Mouse (Mus musculus) heart, adult 2 months (tissue): Measurements from ENCODE around the gene Vac14. TPM values are rescaled to one million over a fixed set of nuclear protein-coding genes. Genes with fewer than 3 reads are reported as not detected.
A peak's percentile ranks its signal among the peaks of the same experiment; 100 is the strongest.

ENCODE experiments used
- DNase-seq, 2 experiments: peaks; one replicate each; pipeline ENCODE4 v3.0.0; 2021
- H3K27ac ChIP-seq: fragments of 200-600 bp; 2 replicates; pipeline ENCODE4 v1.8.1; 2022
- H3K27me3 ChIP-seq: fragments of 200-500 bp; 2 replicates; pipeline ENCODE4 v1.6.1; 2012; ENCODE audit warnings: mild to moderate bottlenecking, low read length, inconsistent platforms, mixed read lengths; ENCODE audit not compliant: control insufficient read depth, insufficient read depth
- H3K36me3 ChIP-seq: fragments of 200-500 bp; 2 replicates; pipeline ENCODE4 v1.6.1; 2012; ENCODE audit warnings: low read length, inconsistent platforms; ENCODE audit not compliant: control insufficient read depth, insufficient read depth
- H3K4me1 ChIP-seq: fragments of 200-500 bp; 2 replicates; pipeline ENCODE4 v1.6.1; 2011; ENCODE audit warnings: low read length; ENCODE audit not compliant: control insufficient read depth, insufficient read depth
- H3K4me3 ChIP-seq: fragments of 200-600 bp; 2 replicates; pipeline ENCODE4 v1.8.1; 2022
- H3K79me2 ChIP-seq: fragments of 200-500 bp; replicated peaks from 2 replicates; pipeline ENCODE4 v1.6.1; 2012; ENCODE audit warnings: mild to moderate bottlenecking, inconsistent platforms, low read length, moderate library complexity, mixed read lengths; ENCODE audit not compliant: control insufficient read depth, insufficient read depth
- H3K9ac ChIP-seq: fragments of 200-500 bp; 2 replicates; pipeline ENCODE4 v1.6.1; 2012; ENCODE audit warnings: low read depth, mild to moderate bottlenecking, control low read depth, inconsistent platforms, low read length, mixed read lengths
- CTCF ChIP-seq: fragments of 200-600 bp; IDR thresholded peaks from 2 replicates; pipeline ENCODE4 v1.8.1; 2022; ENCODE audit warnings: antibody characterized with exemption, mild to moderate bottlenecking, moderate library complexity
- EP300 ChIP-seq: fragments of 200-500 bp; IDR thresholded peaks from 2 replicates; pipeline ENCODE4 v1.6.1; 2011; ENCODE audit warnings: low read depth, low read length, control low read depth; ENCODE audit not compliant: insufficient read depth
- POLR2A ChIP-seq: fragments of 200-500 bp; IDR thresholded peaks from 2 replicates; pipeline ENCODE4 v1.6.1; 2011; ENCODE audit warnings: mild to moderate bottlenecking, low read depth, low read length, control low read depth; ENCODE audit not compliant: insufficient read depth
- WGBS: fragments of 180-500 bp; shearing (Covaris S2); methylation state at CpG from one replicate; pipeline ENCODE4 v1.1.7; 2018; 5-methylcytosine and 5-hydroxymethylcytosine counted together
- intact Hi-C: fragments of 180-260 bp; cut with DNase I; formaldehyde crosslinking; loops from one replicate; pipeline ENCODE4 v1.15.1; 2025
- polyA plus RNA-seq: library from polyadenylated mRNA; depleted of rRNA; stranded (reverse); fragments of >200 nt; gene quantifications from 2 replicates; pipeline ENCODE4 v1.2.3, GENCODE M21; 2012
- total RNA-seq, 2 experiments: library from RNA; stranded (reverse); gene quantifications; 2 replicates each; pipeline ENCODE4 v1.2.3; 2021

Vac14 gene
- total and polyA plus RNA-seq, 3 experiments: 15.7 to 27.0 (median 15.8) TPM

DNA sequence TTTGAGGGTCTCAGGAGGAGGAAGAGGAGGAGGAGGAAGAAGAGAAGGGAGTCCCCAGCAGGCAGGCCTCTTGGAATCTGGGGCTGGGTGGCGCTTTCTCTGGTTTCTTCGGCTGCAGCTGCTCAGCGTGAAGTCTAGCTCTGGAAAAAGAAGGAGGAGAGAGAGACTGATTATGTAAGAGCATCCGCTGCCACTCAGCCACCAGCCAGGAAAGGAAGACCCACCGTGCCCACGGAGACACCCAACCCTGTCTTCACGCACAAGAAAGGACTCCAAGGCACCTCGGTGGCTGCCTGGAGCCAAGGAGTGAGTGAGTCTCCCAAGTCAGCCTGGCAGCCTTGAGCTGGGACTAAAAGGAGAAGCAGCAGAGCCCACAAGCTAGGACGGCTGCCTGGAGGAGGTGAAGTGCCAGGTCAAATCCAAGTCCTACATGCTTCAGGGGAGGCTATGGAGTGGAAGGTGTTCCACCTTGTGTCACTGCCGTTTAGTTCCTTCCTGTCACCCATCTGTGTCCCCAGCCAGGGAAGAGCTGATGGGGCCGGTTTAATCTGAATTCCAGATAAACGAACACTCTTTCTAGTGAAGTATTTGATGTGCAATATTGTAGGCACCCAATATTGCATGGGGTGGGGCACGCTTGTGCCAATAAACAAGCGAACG, 137.3 kb downstream of the Vac14 start:
- H3K79me2 ChIP-seq: no peaks in the 10 kb centered on the region
- no peaks in the 10 kb centered on the region for H3K4me1 ChIP-seq
- no peaks in the 10 kb centered on the region for H3K36me3 ChIP-seq
- DNase-seq: no peak
- intact Hi-C loops: loop anchor here (10.0 kb wide), 1 partner anchor 229 kb away; no protein-coding TSS in a partner anchor
- WGBS: 59% methylated on average over 15 of the region's 15 CpGs
- no peak overlapping the region for H3K27ac ChIP-seq
- no peak overlapping the region for H3K4me3 ChIP-seq
- no peaks in the 10 kb centered on the region for H3K27me3 ChIP-seq
- no peak for TF ChIP-seq EP300
- no peak overlapping the region for H3K9ac ChIP-seq

DNA sequence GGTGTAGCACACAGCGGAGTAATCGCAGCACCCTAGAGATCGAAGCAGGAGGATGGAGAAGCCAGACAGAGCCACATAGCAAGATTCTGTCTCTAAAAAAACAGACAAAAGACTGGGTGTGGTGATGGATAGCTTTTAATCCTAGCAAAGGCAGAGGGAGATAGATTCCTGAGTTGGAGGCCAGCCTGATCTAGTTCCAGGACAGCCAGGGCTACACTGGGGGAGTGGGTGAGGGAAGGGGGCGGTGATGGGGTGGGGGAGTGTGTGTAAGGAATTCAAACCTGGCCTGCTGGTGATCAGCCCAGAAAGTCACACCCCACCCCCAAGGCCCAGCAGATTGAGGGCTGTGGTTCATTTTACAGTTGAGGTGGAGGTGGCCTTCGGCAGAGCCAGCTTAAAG, 137.8 kb downstream of the Vac14 start:
- intact Hi-C loops: loop anchor here (10.0 kb wide), 1 partner anchor 229 kb away; no protein-coding TSS in a partner anchor
- TF ChIP-seq CTCF: no peak
- no peak for TF ChIP-seq POLR2A
- no peak for TF ChIP-seq EP300
- Histone ChIP-seq H3K4me1 (peaks cover 2% of the 10 kb centered on the region), H3K79me2 (no peaks in the 10 kb centered on the region), H3K27ac (no peak overlapping the region), H3K36me3 (no peaks in the 10 kb centered on the region), H3K27me3 (no peaks in the 10 kb centered on the region), H3K9ac (no peak overlapping the region), H3K4me3 (no peak overlapping the region)
- no peak for DNase-seq
- 88% methylated on average over 5 of the region's 5 CpGs for WGBS

- peaks cover 4% of the 10 kb centered on the region for H3K4me1 ChIP-seq
- H3K79me2 ChIP-seq: no peaks in the 10 kb centered on the region
- H3K27me3 ChIP-seq: no peaks in the 10 kb centered on the region
- H3K4me3 ChIP-seq: no peak overlapping the region
- intact Hi-C loops: no loop called here
- TF ChIP-seq POLR2A: no peak
- no peak for TF ChIP-seq CTCF
- TF ChIP-seq EP300: no peak
- DNase-seq: no peak
- peak overlapping the region; percentile 56 for H3K27ac ChIP-seq
- whole genome bisulfite sequencing: 58% methylated on average over 7 of the region's 7 CpGs
- H3K9ac ChIP-seq: no peak overlapping the region
- no peaks in the 10 kb centered on the region for H3K36me3 ChIP-seq
Observed at GRCm38 (mm10) chr8:110760280-110760940, 142.0 kb downstream of the Vac14 start.

- no peak for TF ChIP-seq CTCF
- 0 out of 2 replicates have a peak, but pooled peaks have one; percentile 22 for TF ChIP-seq EP300
- Histone ChIP-seq H3K4me3 (no peak overlapping the region), H3K79me2 (no peaks in the 10 kb centered on the region), H3K36me3 (no peaks in the 10 kb centered on the region), H3K27ac (peak overlapping the region; percentile 56), H3K27me3 (no peaks in the 10 kb centered on the region), H3K9ac (no peak overlapping the region), H3K4me1 (peaks cover 4% of the 10 kb centered on the region)
- intact Hi-C loops: no loop called here
- WGBS: 34% methylated on average over 5 of the region's 5 CpGs
- DNase-seq: peak; percentile 74 to 76
Observed at GRCm38 (mm10) chr8:110761185-110761584, 142.8 kb downstream of the Vac14 start.

DNA sequence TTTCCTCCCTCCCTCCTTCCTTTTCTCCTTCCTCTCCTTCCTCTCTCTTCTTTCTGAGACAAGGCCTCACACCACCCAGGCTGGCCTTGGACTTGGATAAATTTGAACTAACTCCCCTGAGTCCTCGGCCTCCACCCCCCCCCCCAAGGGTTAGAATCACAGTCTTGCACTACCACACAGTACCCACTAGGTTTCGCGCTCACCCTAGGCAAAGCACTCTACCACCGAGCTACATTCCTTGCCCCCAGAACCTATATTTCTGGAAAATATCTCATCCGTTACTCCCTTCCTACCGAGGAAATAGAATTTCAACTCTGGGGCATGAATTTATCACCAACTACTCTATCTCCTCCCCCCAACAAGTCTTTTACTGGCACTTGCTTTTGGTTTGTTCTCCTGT, 143.6 kb downstream of the Vac14 start:
- no peak for DNase-seq

GRCm38 (mm10) chr8:110764671-110765070, 146.3 kb downstream of the Vac14 start:
- Histone ChIP-seq H3K36me3 (no peaks in the 10 kb centered on the region), H3K9ac (no peak overlapping the region), H3K4me1 (peaks cover 4% of the 10 kb centered on the region), H3K79me2 (no peaks in the 10 kb centered on the region), H3K27me3 (no peaks in the 10 kb centered on the region), H3K27ac (no peak overlapping the region), H3K4me3 (no peak overlapping the region)
- DNase-seq: no peak
- WGBS: 88% methylated on average over 3 of the region's 3 CpGs
- no peak for TF ChIP-seq EP300
- TF ChIP-seq POLR2A: no peak
- TF ChIP-seq CTCF: no peak
- intact Hi-C loops: no loop called here

More for the DNA sequence above, 143.6 kb downstream of the Vac14 start:
- H3K27me3 ChIP-seq: no peaks in the 10 kb centered on the region
- no peak overlapping the region for H3K4me3 ChIP-seq
- no peaks in the 10 kb centered on the region for H3K36me3 ChIP-seq
- H3K27ac ChIP-seq: no peak overlapping the region
- intact Hi-C loops: no loop called here
- H3K79me2 ChIP-seq: no peaks in the 10 kb centered on the region
- H3K4me1 ChIP-seq: peaks cover 4% of the 10 kb centered on the region
- TF ChIP-seq CTCF (peak; percentile 51), POLR2A (no peak)
- WGBS: 40% methylated on average over 6 of the region's 6 CpGs
- H3K9ac ChIP-seq: no peak overlapping the region
